Mouse (Mus musculus) heart, adult 2 months (tissue): ENCODE data around the gene Nxpe2.

Experiments used
- CTCF ChIP-seq: fragments of 200-600 bp; IDR thresholded peaks from 2 replicates; pipeline ENCODE4 v1.8.1; 2022; ENCODE audit warnings: antibody characterized with exemption, mild to moderate bottlenecking, moderate library complexity
- EP300 ChIP-seq: fragments of 200-500 bp; IDR thresholded peaks from 2 replicates; pipeline ENCODE4 v1.6.1; 2011; ENCODE audit warnings: low read depth, low read length, control low read depth; ENCODE audit not compliant: insufficient read depth
- POLR2A ChIP-seq: fragments of 200-500 bp; IDR thresholded peaks from 2 replicates; pipeline ENCODE4 v1.6.1; 2011; ENCODE audit warnings: mild to moderate bottlenecking, low read depth, low read length, control low read depth; ENCODE audit not compliant: insufficient read depth

DNA sequence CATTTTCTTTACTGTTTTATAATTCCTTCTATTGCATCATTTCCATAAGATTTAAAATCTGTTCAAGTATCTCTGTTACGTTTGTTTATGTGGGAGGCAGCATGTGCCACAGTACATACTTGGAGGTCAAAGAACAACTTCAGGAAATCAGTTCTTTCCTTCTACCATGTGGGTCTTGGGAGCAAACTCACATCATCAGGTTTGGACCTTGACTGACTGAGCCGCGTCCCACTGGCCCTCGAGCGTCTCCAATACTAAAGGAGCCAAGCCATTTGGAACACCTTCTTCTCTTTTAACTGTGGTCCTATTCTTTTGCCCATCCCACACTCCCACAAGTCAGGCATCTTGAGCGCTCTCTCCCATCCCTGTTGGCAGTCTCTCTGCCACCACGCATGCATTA lies 23.7 kb downstream of the Nxpe2 start:
- TF ChIP-seq CTCF = no peak
- no peak for TF ChIP-seq POLR2A
- TF ChIP-seq EP300 = no peak
